Mouse (Mus musculus): ENCODE measurements around the gene Tmem51. TPM values are rescaled to one million over a fixed set of nuclear protein-coding genes. Genes with fewer than 3 reads are reported as not detected.

Gene Tmem51
- polyA plus RNA-seq, 1 experiment, result 16.5 TPM

DNA sequence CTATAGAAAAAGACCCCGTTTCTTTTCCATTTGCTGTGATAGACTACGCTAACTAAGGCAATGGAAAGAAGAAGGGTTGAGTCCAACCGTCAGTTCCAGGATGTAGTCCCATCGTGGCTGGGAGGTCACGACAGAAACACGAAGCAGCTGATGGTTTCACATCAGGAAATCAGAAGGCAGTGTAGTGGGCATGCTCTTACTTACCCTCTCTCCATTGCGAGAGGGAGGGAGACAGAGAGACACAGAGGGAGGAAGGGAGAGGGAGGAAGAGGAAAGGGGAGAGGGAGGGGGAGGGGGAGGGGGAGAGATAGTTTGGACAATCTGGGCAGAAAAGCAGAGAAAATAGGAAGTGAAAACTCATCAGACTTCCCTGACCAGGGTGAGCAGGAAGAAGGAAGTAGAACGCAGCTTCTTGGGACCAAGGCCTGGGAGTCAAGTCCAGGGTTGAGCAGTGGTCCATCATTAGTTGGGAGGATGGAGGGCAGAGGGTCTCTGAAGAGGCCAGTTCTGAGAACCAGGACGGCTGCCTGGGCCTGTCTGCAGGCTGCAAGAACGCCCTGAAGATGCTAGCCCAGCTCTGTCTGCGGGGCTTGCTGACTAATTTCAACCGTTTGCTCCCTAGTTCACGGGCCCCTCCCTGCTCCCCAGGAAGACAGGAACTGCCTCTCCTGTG lies 9.9 kb downstream of the Tmem51 start:
- 55% methylated on average over 13 of the region's 13 CpGs for WGBS
- no peak for TF ChIP-seq POLR2A (IDR thresholded peaks at IDR 0.05; ENCODE audit: borderline replicate concordance, extremely low read depth, low read depth, low read length)
- no peak for TF ChIP-seq CTCF (IDR thresholded peaks at IDR 0.05; ENCODE audit: insufficient read depth, low read length)
- Histone ChIP-seq H3K4me1 (ENCODE audit: control insufficient read depth, insufficient read depth, low read length) (peaks cover 15% of the 10 kb centered on the region; the same call in 1 of the 2 replicates), H3K4me3 (replicated peaks; ENCODE audit: extremely low read depth, low read depth, low read length) (no peak overlapping the region)
- no peak for DNase-seq

DNA sequence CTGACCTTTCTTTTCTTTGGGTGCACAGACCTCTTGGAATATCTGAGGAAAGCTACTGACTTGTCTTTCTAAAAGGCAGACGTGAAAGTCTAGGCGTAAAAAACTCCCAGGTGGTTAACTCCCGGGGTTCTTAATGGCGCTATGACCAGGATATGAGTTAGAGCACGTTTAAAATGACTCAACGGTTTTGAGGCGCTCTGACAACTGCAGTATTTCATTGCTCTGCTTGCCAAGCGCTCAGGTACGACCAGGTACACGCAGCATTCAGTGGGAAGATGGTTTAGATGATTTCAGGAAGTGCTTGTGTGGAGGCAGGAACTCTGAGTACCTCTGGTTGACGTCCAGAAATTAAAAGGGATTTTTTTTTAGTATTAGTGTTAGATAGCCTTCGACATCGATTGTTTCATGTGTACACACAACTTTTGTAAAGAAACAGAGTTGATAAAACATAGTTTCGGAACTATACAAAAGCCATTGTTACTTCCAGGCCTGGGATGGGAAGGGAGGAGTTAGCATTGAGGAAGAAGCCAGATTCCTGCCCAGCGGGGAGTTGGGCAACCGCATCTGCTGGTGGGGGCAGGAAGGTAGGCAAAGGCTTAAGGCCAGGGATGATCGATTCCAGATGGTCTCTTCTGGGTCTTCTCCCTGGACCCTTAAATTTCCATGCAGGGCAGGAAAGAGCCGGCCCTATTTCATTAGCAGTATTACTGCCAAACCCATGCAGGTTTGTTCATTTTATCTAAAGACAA lies 12.7 kb downstream of the Tmem51 start:
- DNase-seq, result no peak
- TF ChIP-seq CTCF (IDR thresholded peaks at IDR 0.05; ENCODE audit: insufficient read depth, low read length) (no peak), POLR2A (IDR thresholded peaks at IDR 0.05; ENCODE audit: borderline replicate concordance, extremely low read depth, low read depth, low read length) (no peak)
- Histone ChIP-seq H3K4me3 (replicated peaks; ENCODE audit: extremely low read depth, low read depth, low read length) (no peak overlapping the region), H3K4me1 (ENCODE audit: control insufficient read depth, insufficient read depth, low read length) (peaks cover 10% of the 10 kb centered on the region)
- 25% methylated on average over 18 of the region's 18 CpGs for WGBS

DNA sequence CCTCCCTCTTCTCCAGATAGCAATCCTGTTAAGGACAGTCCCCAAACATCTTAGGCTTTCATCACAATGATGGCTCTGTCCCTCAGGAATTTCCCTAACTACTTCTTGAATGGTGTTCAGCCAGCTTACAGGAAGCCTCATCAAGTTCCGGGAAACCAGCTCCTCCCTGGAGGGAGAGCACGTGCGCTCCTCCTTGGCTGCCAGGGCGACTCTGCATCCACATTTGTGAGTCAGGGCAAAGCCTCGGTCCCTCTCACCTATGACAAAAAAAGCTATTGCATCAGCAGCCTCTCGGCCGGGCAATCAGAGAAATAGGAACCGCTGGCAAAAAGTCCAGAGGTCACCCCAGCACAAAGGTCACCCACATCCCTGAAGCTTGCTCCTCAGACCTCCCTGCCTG lies 13.3 kb downstream of the Tmem51 start:
- no peak for DNase-seq
- Histone ChIP-seq H3K4me3 (replicated peaks; ENCODE audit: extremely low read depth, low read depth, low read length) (no peak overlapping the region), H3K4me1 (ENCODE audit: control insufficient read depth, insufficient read depth, low read length) (peaks cover 16% of the 10 kb centered on the region)
- 23% methylated on average over 8 of the region's 8 CpGs for WGBS
- TF ChIP-seq CTCF (IDR thresholded peaks at IDR 0.05; ENCODE audit: insufficient read depth, low read length) (no peak), POLR2A (IDR thresholded peaks at IDR 0.05; ENCODE audit: borderline replicate concordance, extremely low read depth, low read depth, low read length) (no peak)

DNA sequence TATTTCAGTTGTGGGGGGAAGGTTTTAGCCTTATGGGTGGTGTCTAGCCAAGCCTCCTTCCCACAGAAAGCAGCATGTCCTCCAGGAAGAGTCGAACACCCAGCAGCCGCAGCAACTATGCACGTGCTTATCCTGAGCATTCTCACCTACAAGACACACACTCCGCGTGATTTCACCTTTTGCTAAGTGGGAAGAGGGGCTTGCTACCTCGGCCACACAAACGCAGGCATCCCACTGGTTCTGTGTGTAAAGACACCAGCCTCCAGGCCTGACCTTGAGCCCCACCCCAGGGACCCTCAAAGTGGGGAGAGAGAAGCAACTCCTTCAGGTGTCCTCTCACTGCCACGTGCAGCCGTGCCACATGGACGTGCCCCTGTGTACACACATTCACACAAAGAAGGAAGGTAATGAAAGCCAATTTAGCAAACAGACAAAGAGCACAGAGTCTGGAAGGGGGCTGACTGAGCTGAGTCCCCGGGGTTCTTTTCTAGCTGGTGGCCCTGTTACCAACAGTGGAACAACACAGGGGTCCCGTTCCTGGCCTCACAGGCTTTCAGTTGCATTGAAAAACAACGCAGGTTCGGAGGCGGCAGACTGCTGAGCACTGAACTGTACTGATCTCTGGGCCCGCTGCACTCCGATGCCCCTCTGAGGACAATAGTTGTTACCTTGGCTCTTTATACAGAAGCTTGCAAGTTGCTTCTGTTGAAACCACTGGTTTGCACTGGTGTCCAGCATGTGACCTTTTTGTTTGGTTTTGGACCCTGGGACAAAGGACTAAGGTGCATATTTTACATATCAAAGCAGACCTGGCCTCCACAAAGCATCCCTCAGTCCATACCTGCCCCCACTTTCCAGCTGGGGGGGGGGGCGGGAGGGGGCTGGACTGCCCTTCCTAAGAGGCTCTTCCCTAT lies 14.9 kb downstream of the Tmem51 start:
- no peak overlapping the region for H3K4me3 ChIP-seq (replicated peaks; ENCODE audit: extremely low read depth, low read depth, low read length)
- peaks cover 25% of the 10 kb centered on the region for H3K4me1 ChIP-seq (ENCODE audit: control insufficient read depth, insufficient read depth, low read length)
- no peak for TF ChIP-seq CTCF (IDR thresholded peaks at IDR 0.05; ENCODE audit: insufficient read depth, low read length)
- no peak for TF ChIP-seq POLR2A (IDR thresholded peaks at IDR 0.05; ENCODE audit: borderline replicate concordance, extremely low read depth, low read depth, low read length)
- WGBS, result 70% methylated on average over 18 of the region's 18 CpGs
- DNase-seq, result no peak

DNA sequence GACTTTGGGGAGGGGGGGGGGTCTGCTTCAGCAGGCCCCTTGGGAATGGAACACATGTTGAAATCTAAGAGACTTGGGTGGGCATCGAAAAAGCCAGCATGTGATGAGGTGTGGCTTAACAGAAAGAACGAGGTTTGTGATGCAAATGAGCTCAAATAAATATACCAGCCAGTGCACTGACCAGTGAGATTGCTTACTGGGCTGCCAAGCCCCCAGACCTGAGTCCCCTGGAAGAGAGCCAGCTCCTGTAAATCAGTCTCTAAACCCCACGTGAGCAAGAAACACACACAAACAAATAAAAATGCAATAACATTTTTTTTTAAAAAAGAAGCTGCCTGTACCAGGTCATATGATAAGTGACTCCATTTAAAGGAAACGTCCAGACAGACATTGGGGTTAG lies 17.5 kb downstream of the Tmem51 start:
- 65% methylated on average over 4 of the region's 4 CpGs for WGBS
- no peak for DNase-seq

DNA sequence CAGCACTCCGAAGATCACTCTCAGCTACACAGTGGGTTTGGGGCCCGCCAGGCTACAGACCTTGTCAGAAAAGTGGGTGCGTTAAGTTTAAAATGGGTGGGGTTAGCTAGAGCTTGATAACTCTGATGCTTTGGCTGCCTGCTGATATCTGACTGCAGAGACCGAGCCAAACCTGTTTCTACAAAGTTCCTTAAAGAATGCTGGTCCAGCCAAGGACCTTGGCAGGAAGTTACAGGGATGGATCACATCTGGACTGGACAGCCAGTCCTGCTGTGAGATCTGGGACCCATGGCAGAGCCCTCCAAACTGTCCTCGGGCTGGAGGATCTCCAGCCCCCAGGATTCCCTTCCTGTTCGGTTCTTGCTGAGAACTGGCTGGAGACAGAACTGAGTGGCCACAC lies 18.3 kb downstream of the Tmem51 start:
- TF ChIP-seq CTCF (IDR thresholded peaks at IDR 0.05; ENCODE audit: insufficient read depth, low read length), result no peak
- no peak for TF ChIP-seq POLR2A (IDR thresholded peaks at IDR 0.05; ENCODE audit: borderline replicate concordance, extremely low read depth, low read depth, low read length)
- Histone ChIP-seq H3K4me3 (replicated peaks; ENCODE audit: extremely low read depth, low read depth, low read length) (no peak overlapping the region), H3K4me1 (ENCODE audit: control insufficient read depth, insufficient read depth, low read length) (peaks cover 22% of the 10 kb centered on the region)
- WGBS, result 43% methylated on average over 6 of the region's 6 CpGs
- DNase-seq, result no peak

More for the DNA sequence above, 17.5 kb downstream of the Tmem51 start:
- H3K4me1 ChIP-seq (ENCODE audit: control insufficient read depth, insufficient read depth, low read length), result peaks cover 26% of the 10 kb centered on the region
- no peak for TF ChIP-seq POLR2A (IDR thresholded peaks at IDR 0.05; ENCODE audit: borderline replicate concordance, extremely low read depth, low read depth, low read length)
- no peak for TF ChIP-seq CTCF (IDR thresholded peaks at IDR 0.05; ENCODE audit: insufficient read depth, low read length)
- H3K4me3 ChIP-seq (replicated peaks; ENCODE audit: extremely low read depth, low read depth, low read length), result no peak overlapping the region

DNA sequence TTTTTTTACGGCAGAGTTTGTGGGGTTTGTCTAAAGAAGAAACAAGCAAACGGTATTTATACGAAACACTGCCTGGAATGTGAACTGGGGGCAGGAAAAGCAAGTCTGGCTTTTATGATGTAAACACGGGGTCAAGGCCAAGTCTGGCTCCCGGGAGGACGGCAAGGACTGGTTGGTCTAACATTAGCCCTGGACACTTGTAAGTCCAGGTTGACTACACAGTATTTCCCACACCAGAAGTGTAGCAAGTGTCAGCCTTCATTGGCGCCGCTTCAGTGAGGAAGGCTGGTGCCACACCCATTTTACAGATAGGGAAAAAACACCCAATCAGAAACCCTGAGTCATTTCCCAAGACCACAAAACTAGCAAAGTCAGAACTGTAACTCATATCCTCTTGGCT lies 18.8 kb downstream of the Tmem51 start:
- 28% methylated on average over 8 of the region's 8 CpGs for WGBS
- DNase-seq, result no peak
- Histone ChIP-seq H3K4me3 (replicated peaks; ENCODE audit: extremely low read depth, low read depth, low read length) (no peak overlapping the region), H3K4me1 (ENCODE audit: control insufficient read depth, insufficient read depth, low read length) (peaks cover 18% of the 10 kb centered on the region)
- no peak for TF ChIP-seq CTCF (IDR thresholded peaks at IDR 0.05; ENCODE audit: insufficient read depth, low read length)
- no peak for TF ChIP-seq POLR2A (IDR thresholded peaks at IDR 0.05; ENCODE audit: borderline replicate concordance, extremely low read depth, low read depth, low read length)

DNA sequence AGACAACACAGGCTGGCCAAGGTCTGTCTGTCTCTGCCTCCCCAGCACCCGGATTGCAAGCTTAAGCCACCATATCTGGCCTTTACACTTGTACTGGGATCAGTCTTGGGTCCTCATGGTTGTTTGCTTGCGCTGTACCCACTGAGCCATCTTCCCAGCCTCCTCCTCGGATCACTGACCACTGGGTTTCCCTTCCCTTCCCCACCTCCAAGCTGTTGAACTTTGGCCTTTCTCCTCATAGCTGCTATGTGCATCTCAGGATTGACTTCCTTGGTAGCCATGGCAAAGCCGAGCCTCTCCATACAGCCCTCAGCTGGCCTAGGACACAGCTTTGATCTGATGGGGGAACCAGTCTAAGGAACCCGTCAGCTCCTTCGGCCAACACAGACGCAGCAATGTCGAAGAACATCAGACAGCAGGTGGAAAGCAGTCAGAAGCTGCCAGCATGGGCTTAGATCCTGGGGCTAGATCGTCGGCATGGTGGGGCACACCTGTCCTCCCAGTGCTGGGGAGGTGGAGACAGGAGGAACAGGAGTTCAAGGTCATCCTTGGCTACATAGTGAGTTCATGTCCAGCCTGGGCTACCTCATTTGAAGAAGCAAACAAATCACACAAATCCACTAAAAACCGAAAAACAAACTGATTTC lies 19.4 kb downstream of the Tmem51 start:
- Histone ChIP-seq H3K4me1 (ENCODE audit: control insufficient read depth, insufficient read depth, low read length) (peaks cover 17% of the 10 kb centered on the region), H3K4me3 (replicated peaks; ENCODE audit: extremely low read depth, low read depth, low read length) (no peak overlapping the region)
- TF ChIP-seq POLR2A (IDR thresholded peaks at IDR 0.05; ENCODE audit: borderline replicate concordance, extremely low read depth, low read depth, low read length) (no peak), CTCF (IDR thresholded peaks at IDR 0.05; ENCODE audit: insufficient read depth, low read length) (no peak)
- no peak for DNase-seq
- WGBS, result 80% methylated on average over 11 of the region's 11 CpGs

DNA sequence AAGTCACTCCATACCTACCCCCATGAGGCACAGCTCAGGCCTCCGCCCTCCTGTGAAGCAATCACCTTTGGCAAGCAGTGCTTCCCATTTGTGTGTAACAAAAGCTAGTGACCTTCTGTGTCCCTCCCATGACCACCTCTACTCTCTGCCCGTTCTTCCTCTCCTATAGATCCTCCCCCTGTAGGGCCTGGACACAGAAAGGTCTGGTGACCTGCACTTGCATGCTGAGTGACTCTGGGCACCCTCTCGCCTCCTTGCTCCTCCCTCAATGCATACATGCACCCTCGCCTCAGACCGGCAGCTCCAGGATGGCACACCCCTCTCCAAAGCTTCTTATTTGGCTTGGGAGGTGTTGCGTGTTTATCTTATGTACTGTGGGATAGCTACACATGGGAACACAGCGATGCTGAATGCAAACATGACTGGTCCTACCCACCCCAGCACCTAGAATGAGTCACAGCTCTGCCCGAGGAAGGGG lies 21.0 kb downstream of the Tmem51 start:
- WGBS, result 68% methylated on average over 8 of the region's 8 CpGs

More for the DNA sequence above, 21.0 kb downstream of the Tmem51 start:
- H3K4me1 ChIP-seq (ENCODE audit: control insufficient read depth, insufficient read depth, low read length), result peaks cover 17% of the 10 kb centered on the region
- no peak for DNase-seq
- no peak overlapping the region for H3K4me3 ChIP-seq (replicated peaks; ENCODE audit: extremely low read depth, low read depth, low read length)
- no peak for TF ChIP-seq POLR2A (IDR thresholded peaks at IDR 0.05; ENCODE audit: borderline replicate concordance, extremely low read depth, low read depth, low read length)
- TF ChIP-seq CTCF (IDR thresholded peaks at IDR 0.05; ENCODE audit: insufficient read depth, low read length), result no peak
